Mouse (Mus musculus) left cerebral cortex, postnatal 14 days (tissue): ENCODE measurements at regions not wholly inside any gene's neighbourhood (a gene's known extent, or its start where the extent isn't known, plus 50 kb on each side); places are given as distances from the start of the nearest gene placed in this dataset.

Experiments used
- DNase-seq, 2 experiments: peaks; one replicate each; pipeline ENCODE4 v3.0.0; 2021 to 2022; ENCODE audit warnings: low spot score in 2 of 2, mixed read lengths in 1 of 2
- intact Hi-C: fragments of 180-260 bp; cut with DNase I; formaldehyde crosslinking; loops from one replicate; pipeline ENCODE4 v1.15.1; 2025

GRCm38 (mm10) chr1:183504103-183504841 lies 86.3 kb downstream of the Hhipl2 start:
- intact Hi-C loops = no loop called here
- no peak for DNase-seq

GRCm38 (mm10) chr1:183507893-183508292 lies 89.9 kb downstream of the Hhipl2 start:
- DNase-seq = no peak
- intact Hi-C loops = no loop called here

GRCm38 (mm10) chr1:183510759-183511158 lies 92.7 kb downstream of the Hhipl2 start:
- intact Hi-C loops = no loop called here
- no peak for DNase-seq

GRCm38 (mm10) chr1:183513876-183514275 lies 95.9 kb downstream of the Hhipl2 start:
- intact Hi-C loops = no loop called here
- no peak for DNase-seq

- intact Hi-C loops = no loop called here
- DNase-seq = no peak
Observed at GRCm38 (mm10) chr1:183514281-183514983, 96.4 kb downstream of the Hhipl2 start.

- DNase-seq = no peak
- intact Hi-C loops = no loop called here
Observed at GRCm38 (mm10) chr1:183514984-183515287, 96.9 kb downstream of the Hhipl2 start.

- intact Hi-C loops = no loop called here
- no peak for DNase-seq
Observed at GRCm38 (mm10) chr1:183516167-183516566, 98.2 kb downstream of the Hhipl2 start.

GRCm38 (mm10) chr1:183517236-183517635 lies 99.2 kb downstream of the Hhipl2 start:
- DNase-seq = no peak
- intact Hi-C loops = no loop called here

GRCm38 (mm10) chr1:183521569-183521968 lies 103.6 kb downstream of the Hhipl2 start:
- intact Hi-C loops = no loop called here
- DNase-seq = no peak

- intact Hi-C loops = no loop called here
- no peak for DNase-seq
Observed at GRCm38 (mm10) chr1:183533386-183533785, 115.4 kb downstream of the Hhipl2 start.

- intact Hi-C loops = no loop called here
- no peak for DNase-seq
Observed at GRCm38 (mm10) chr1:183548752-183549387, 130.9 kb downstream of the Hhipl2 start.

GRCm38 (mm10) chr1:183552617-183553016 lies 134.6 kb downstream of the Hhipl2 start:
- intact Hi-C loops = no loop called here
- no peak for DNase-seq

- no peak for DNase-seq
- intact Hi-C loops = no loop called here
Observed at GRCm38 (mm10) chr1:183553219-183553618, 135.2 kb downstream of the Hhipl2 start.

GRCm38 (mm10) chr1:183562853-183563252 lies 144.8 kb downstream of the Hhipl2 start:
- intact Hi-C loops = no loop called here
- DNase-seq = no peak

- DNase-seq = peak in 1 of 2 experiments; percentile 17
- intact Hi-C loops = no loop called here
Observed at GRCm38 (mm10) chr1:183573621-183574585, 155.9 kb downstream of the Hhipl2 start.

- intact Hi-C loops = no loop called here
- no peak for DNase-seq
Observed at GRCm38 (mm10) chr1:183584861-183585260, 166.8 kb downstream of the Hhipl2 start.

- intact Hi-C loops = no loop called here
- no peak for DNase-seq
Observed at GRCm38 (mm10) chr1:183586406-183586805, 168.4 kb downstream of the Hhipl2 start.

GRCm38 (mm10) chr1:183595306-183595705 lies 177.3 kb downstream of the Hhipl2 start:
- intact Hi-C loops = no loop called here

GRCm38 (mm10) chr1:183600466-183600865 lies 182.5 kb downstream of the Hhipl2 start:
- intact Hi-C loops = no loop called here
- DNase-seq = no peak

More at GRCm38 (mm10) chr1:183595306-183595705, 177.3 kb downstream of the Hhipl2 start:
- no peak for DNase-seq
